Mouse (Mus musculus) heart, postnatal 0 days (tissue): Measurements from ENCODE around the gene Efcab9.

ENCODE experiments used
- CTCF ChIP-seq: IDR thresholded peaks from 2 replicates; pipeline ENCODE4 v1.5.1; 2016; ENCODE audit warnings: antibody characterized with exemption, control low read depth, low read depth
- EP300 ChIP-seq: IDR thresholded peaks from 2 replicates; pipeline ENCODE4 v1.6.1; 2016; ENCODE audit warnings: antibody characterized with exemption, low read depth

- no peak for TF ChIP-seq CTCF
- TF ChIP-seq EP300: no peak
Observed at GRCm38 (mm10) chr11:32535646-32536045, 3.8 kb upstream of the Efcab9 start.
